Mouse (Mus musculus) left cerebral cortex, adult 11 months (tissue): ENCODE data around the gene Ccdc114.

Source experiments
- DNase-seq: peaks from one replicate; pipeline ENCODE4 v3.0.0; 2022; ENCODE audit warnings: low spot score

The Ccdc114 gene

DNA sequence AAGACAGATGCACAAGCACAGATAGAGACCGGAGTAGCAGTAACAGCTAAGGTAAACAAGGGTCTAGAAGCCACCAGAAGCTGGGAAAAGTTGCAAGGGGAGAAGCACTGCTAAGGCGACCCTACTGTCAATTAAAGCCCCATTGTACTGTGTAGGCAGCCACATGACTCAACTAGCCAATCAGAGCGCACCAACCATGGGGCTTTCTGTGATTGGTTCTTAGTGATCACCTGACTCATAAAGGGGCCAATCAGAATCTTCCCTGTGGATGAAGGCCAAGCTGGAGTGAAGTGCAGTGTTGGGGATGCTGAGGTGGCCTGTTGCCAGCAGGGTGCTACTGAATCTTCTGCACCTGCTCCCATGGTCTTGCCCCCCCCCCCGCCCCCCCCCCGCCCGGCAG is 63.0 kb downstream of the Ccdc114 start:
- no peak for DNase-seq

DNA sequence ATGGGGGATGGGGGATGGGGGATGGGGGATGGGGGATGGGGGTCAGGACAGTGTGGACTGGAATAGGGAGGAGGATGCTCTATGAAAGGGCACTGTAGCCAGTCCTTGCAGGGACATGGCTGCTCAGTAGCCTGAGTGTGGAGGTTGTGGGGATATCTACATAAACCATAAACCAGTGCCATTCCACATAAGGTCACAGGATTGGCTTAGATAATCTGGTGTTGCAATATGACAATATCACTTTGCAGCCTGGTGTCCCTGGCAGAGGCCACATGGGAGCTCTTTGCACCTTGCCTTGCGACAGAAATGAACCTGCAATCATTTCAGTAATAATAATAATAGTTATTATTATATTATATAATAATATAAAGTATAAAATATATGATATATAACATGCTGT is 64.5 kb downstream of the Ccdc114 start:
- DNase-seq = no peak

DNA sequence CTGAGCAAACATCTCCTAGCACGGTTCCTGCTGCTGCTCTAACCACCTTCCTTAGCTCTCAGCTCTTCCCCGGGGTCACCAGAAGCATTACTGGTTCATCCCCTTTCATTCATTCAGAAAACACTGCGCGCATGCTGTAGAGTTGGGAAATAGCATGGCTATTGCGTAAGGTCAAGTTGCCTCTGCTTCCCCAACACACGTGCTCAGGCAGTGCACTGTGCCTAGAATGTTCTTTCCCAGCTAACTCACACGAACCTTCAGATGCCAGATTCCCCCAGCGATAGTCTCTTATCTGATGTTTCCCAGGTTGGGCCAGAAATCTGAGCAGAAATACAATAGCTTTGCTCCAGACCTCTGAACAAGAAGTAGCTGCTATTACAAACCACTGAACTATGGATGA is 68.6 kb downstream of the Ccdc114 start:
- no peak for DNase-seq
